In genomic region chr5:136982338-136982930, GRCm38 (mm10) we compare ENCODE assay signal across 8 mouse cellular contexts. TPM values are rescaled to one million over a fixed set of nuclear protein-coding genes. Genes with fewer than 3 reads are reported as not detected.
DNase-seq lines count a peak whose midpoint lies in the region; ATAC-seq and TF ChIP-seq lines count a peak whose summit lies in the region.
"Had no signal": no experiment of that assay in that cellular context is flagged by ENCODE, and none has a peak within 500 bp of the region (broad histone marks: within the 10 kb centered on the region; RNA-seq: fewer than 3 reads in every experiment).

No protein-coding gene starts in this region.

- no peak overlapping the region for H3K4me3 ChIP-seq in kidney, embryonic 15.5 days (replicated peaks)
- H3K4me3 ChIP-seq in embryonic facial prominence, embryonic 10.5 days = no peak overlapping the region
- H3K4me3 ChIP-seq in olfactory bulb, adult 2 months (ENCODE audit: insufficient read depth, low read depth, low read length) = no peak overlapping the region
- H3K4me3 ChIP-seq: liver, embryonic 13.5 days had no signal

- peak; percentile 17; the same call in 1 of the 2 replicates for TF ChIP-seq CTCF in olfactory bulb, adult 2 months (IDR thresholded peaks at IDR 0.05; ENCODE audit: insufficient read depth, low read depth, low read length)

- peaks cover 6% of the 10 kb centered on the region for H3K4me1 ChIP-seq in kidney, embryonic 15.5 days
- H3K4me1 ChIP-seq in embryonic facial prominence, embryonic 10.5 days = peaks cover 15% of the 10 kb centered on the region
- H3K4me1 ChIP-seq in olfactory bulb, adult 2 months (ENCODE audit: control insufficient read depth, insufficient read depth, low read length) = peaks cover 3% of the 10 kb centered on the region; the same call in 1 of the 2 replicates

- no peak overlapping the region for H3K9ac ChIP-seq in kidney, embryonic 15.5 days
- H3K9ac ChIP-seq: liver, embryonic 13.5 days had no signal

- H3K36me3 ChIP-seq in kidney, embryonic 15.5 days = peaks cover 39% of the 10 kb centered on the region
- peaks cover 53% of the 10 kb centered on the region for H3K36me3 ChIP-seq in embryonic facial prominence, embryonic 10.5 days (replicated peaks)

- H3K9me3 ChIP-seq in kidney, embryonic 15.5 days (replicated peaks) = no peaks in the 10 kb centered on the region
- H3K9me3 ChIP-seq in embryonic facial prominence, embryonic 10.5 days = no peaks in the 10 kb centered on the region
- H3K9me3 ChIP-seq: liver, embryonic 13.5 days had no signal

- no peak for ATAC-seq in kidney, embryonic 15.5 days (replicated peaks; ENCODE audit: low FRiP score)
- ATAC-seq in granulocyte monocyte progenitor cell, adult 5-6 weeks (replicated peaks; ENCODE audit: poor library complexity, severe bottlenecking) = no peak

- H3K27ac ChIP-seq in kidney, embryonic 15.5 days = no peak overlapping the region
- no peak overlapping the region for H3K27ac ChIP-seq in embryonic facial prominence, embryonic 10.5 days (replicated peaks)
- no peak overlapping the region for H3K27ac ChIP-seq in olfactory bulb, adult 2 months (ENCODE audit: insufficient read depth, low read depth, low read length)
- H3K27ac ChIP-seq: liver, embryonic 13.5 days had no signal

- H3K27me3 ChIP-seq in kidney, embryonic 15.5 days = no peaks in the 10 kb centered on the region
- no peaks in the 10 kb centered on the region for H3K27me3 ChIP-seq in embryonic facial prominence, embryonic 10.5 days (replicated peaks; ENCODE audit: low read depth, poor library complexity, severe bottlenecking)
- H3K27me3 ChIP-seq: liver, embryonic 13.5 days had no signal

- TF ChIP-seq POLR2A in olfactory bulb, adult 2 months (IDR thresholded peaks at IDR 0.05; ENCODE audit: insufficient read depth, low read depth, low read length) = no peak

- 52% methylated on average over 15 of the region's 16 CpGs for WGBS in kidney, embryonic 15.5 days
- WGBS in embryonic facial prominence, embryonic 10.5 days = 51% methylated on average over 16 of the region's 16 CpGs
- 50% methylated on average over 15 of the region's 16 CpGs for WGBS in olfactory bulb, adult 2 months

- no peak overlapping the region for H3K4me2 ChIP-seq in kidney, embryonic 15.5 days
- H3K4me2 ChIP-seq: liver, embryonic 13.5 days had no signal

- DNase-seq in kidney, adult 9 months = peak; percentile 45
- peak; percentile 29 for DNase-seq in CD4-positive helper T cell, adult 2 months (ENCODE audit: low read depth, low spot score)
- peak; percentile 41 for DNase-seq in ES-CJ7 (ENCODE audit: low read depth, low spot score)
- peak; percentile 54 for DNase-seq in embryonic facial prominence, embryonic 10.5 days (ENCODE audit: low spot score)
- DNase-seq: liver, embryonic 13.5 days had no signal

RNA-seq across cellular contexts. Expression of gene Plod3, which starts 4.4 kb away (rescaled TPM):
- 42.9 and 52.5 TPM in 2 replicates for polyA plus RNA-seq in kidney, embryonic 15.5 days (2015; fragmentation: Nextera tagmentation; extraction: Ambion mirVana)
- polyA plus RNA-seq in embryonic facial prominence, embryonic 10.5 days (2016; fragmentation: Nextera tagmentation; extraction: Ambion mirVana) = 42.6 and 44.6 TPM in 2 replicates
- not detected in 2 replicates for polyA plus RNA-seq in olfactory bulb, adult 2 months (2012; ENCODE audit: insufficient read depth, insufficient read length, low replicate concordance, missing spikeins)
- total RNA-seq in granulocyte monocyte progenitor cell, adult 5-6 weeks (2014; fragmentation: Nextera tagmentation) = 122 and 139 TPM in 2 replicates
- 158 and 177 TPM in 2 replicates for total RNA-seq in granulocyte monocyte progenitor cell, adult 5-6 weeks (2017)

RNA-seq across cellular contexts. Expression of gene Znhit1, which starts 5.4 kb away (rescaled TPM):
- 86.4 and 102 TPM in 2 replicates for polyA plus RNA-seq in kidney, embryonic 15.5 days (2015; fragmentation: Nextera tagmentation; extraction: Ambion mirVana)
- polyA plus RNA-seq in embryonic facial prominence, embryonic 10.5 days (2016; fragmentation: Nextera tagmentation; extraction: Ambion mirVana) = 106 and 117 TPM in 2 replicates
- polyA plus RNA-seq in olfactory bulb, adult 2 months (2012; ENCODE audit: insufficient read depth, insufficient read length, low replicate concordance, missing spikeins) = not detected in 2 replicates
- total RNA-seq in granulocyte monocyte progenitor cell, adult 5-6 weeks (2014; fragmentation: Nextera tagmentation) = 99.5 and 121 TPM in 2 replicates
- total RNA-seq in granulocyte monocyte progenitor cell, adult 5-6 weeks (2017) = 49.7 and 80.0 TPM in 2 replicates

RNA-seq across cellular contexts. Expression of gene Cldn15, which starts 16.0 kb away (rescaled TPM):
- polyA plus RNA-seq in kidney, embryonic 15.5 days (2015; fragmentation: Nextera tagmentation; extraction: Ambion mirVana) = 3.0 and 4.1 TPM in 2 replicates
- 0.10 and 0.29 TPM in 2 replicates for polyA plus RNA-seq in embryonic facial prominence, embryonic 10.5 days (2016; fragmentation: Nextera tagmentation; extraction: Ambion mirVana)
- not detected in 2 replicates for polyA plus RNA-seq in olfactory bulb, adult 2 months (2012; ENCODE audit: insufficient read depth, insufficient read length, low replicate concordance, missing spikeins)
- 63.2 and 84.0 TPM in 2 replicates for total RNA-seq in granulocyte monocyte progenitor cell, adult 5-6 weeks (2014; fragmentation: Nextera tagmentation)
- total RNA-seq in granulocyte monocyte progenitor cell, adult 5-6 weeks (2017) = 57.8 and 64.5 TPM in 2 replicates

RNA-seq across cellular contexts. Expression of gene Fis1, which starts 29.4 kb away (rescaled TPM):
- polyA plus RNA-seq in kidney, embryonic 15.5 days (2015; fragmentation: Nextera tagmentation; extraction: Ambion mirVana) = 284 and 294 TPM in 2 replicates
- 267 and 272 TPM in 2 replicates for polyA plus RNA-seq in embryonic facial prominence, embryonic 10.5 days (2016; fragmentation: Nextera tagmentation; extraction: Ambion mirVana)
- polyA plus RNA-seq in olfactory bulb, adult 2 months (2012; ENCODE audit: insufficient read depth, insufficient read length, low replicate concordance, missing spikeins) = not detected in 2 replicates
- 201 and 270 TPM in 2 replicates for total RNA-seq in granulocyte monocyte progenitor cell, adult 5-6 weeks (2014; fragmentation: Nextera tagmentation)
- total RNA-seq in granulocyte monocyte progenitor cell, adult 5-6 weeks (2017) = 106 and 127 TPM in 2 replicates

RNA-seq across cellular contexts. Expression of gene Vgf, which starts 43.8 kb away (rescaled TPM):
- 0.10 and 0.55 TPM in 2 replicates for polyA plus RNA-seq in kidney, embryonic 15.5 days (2015; fragmentation: Nextera tagmentation; extraction: Ambion mirVana)
- 0.39 and 0.40 TPM in 2 replicates for polyA plus RNA-seq in embryonic facial prominence, embryonic 10.5 days (2016; fragmentation: Nextera tagmentation; extraction: Ambion mirVana)
- not detected in 2 replicates for polyA plus RNA-seq in olfactory bulb, adult 2 months (2012; ENCODE audit: insufficient read depth, insufficient read length, low replicate concordance, missing spikeins)
- not detected in 2 replicates for total RNA-seq in granulocyte monocyte progenitor cell, adult 5-6 weeks (2014; fragmentation: Nextera tagmentation)
- total RNA-seq in granulocyte monocyte progenitor cell, adult 5-6 weeks (2017) = not detected in 2 replicates
- polyA plus RNA-seq: liver, embryonic 13.5 days had no signal

Comparison
In these comparisons a context has a peak if more than half of its experiments do, and no peak if none do; other contexts are left out.
1. RNA of gene Plod3, which starts 4.4 kb away (polyA plus RNA-seq): 42.9 to 52.5 TPM in kidney, embryonic 15.5 days and 42.6 to 44.6 TPM in embryonic facial prominence, embryonic 10.5 days; not detected in olfactory bulb, adult 2 months; every median in the first group is over 10 times any median in the second.
2. Peak in every context shown above with its lines, with median percentiles within 50 percentile points of each other: DNase-seq.